Mouse (Mus musculus) liver, embryonic 14.5 days (tissue): ENCODE measurements at regions not wholly inside any gene's neighbourhood (a gene's known extent, or its start where the extent isn't known, plus 50 kb on each side); places are given as distances from the start of the nearest gene placed in this dataset.

ENCODE experiments used
- CTCF ChIP-seq: IDR thresholded peaks from 2 replicates; pipeline ENCODE4 v1.5.1; 2016; ENCODE audit warnings: antibody characterized with exemption, low read depth, control low read depth
- EP300 ChIP-seq: IDR thresholded peaks from 2 replicates; pipeline ENCODE4 v1.6.1; 2016; ENCODE audit warnings: antibody characterized with exemption, low read depth

GRCm38 (mm10) chr10:60948983-60949677, 117.7 kb upstream of the Unc5b start:
- TF ChIP-seq CTCF, result no peak
- TF ChIP-seq EP300, result no peak
